Mouse (Mus musculus) G1E (cell line): ENCODE measurements around the gene Tmem209. TPM values are rescaled to one million over a fixed set of nuclear protein-coding genes. Genes with fewer than 3 reads are reported as not detected.

ENCODE experiments used
- ATAC-seq: 2 replicates; pipeline ENCODE4 v1.8.0; 2016; ENCODE audit warnings: mild to moderate bottlenecking; ENCODE audit not compliant: insufficient number of reproducible peaks, poor library complexity, low FRiP score, severe bottlenecking; ENCODE audit errors: extremely low read depth
- DNase-seq: peaks from one replicate; pipeline ENCODE4 v3.0.0; 2012; ENCODE audit warnings: low spot score
- H3K27me3 ChIP-seq: 2 replicates; pipeline ENCODE4 v1.6.1; 2012; ENCODE audit warnings: mild to moderate bottlenecking, low read length, inconsistent platforms; ENCODE audit not compliant: insufficient read depth
- H3K36me3 ChIP-seq: replicated peaks from 2 replicates; pipeline ENCODE3; 2012; ENCODE audit warnings: mild to moderate bottlenecking, inconsistent platforms
- H3K4me1 ChIP-seq: 2 replicates; pipeline ENCODE4 v1.6.1; 2012; ENCODE audit warnings: low read depth, low read length, inconsistent platforms, mixed read lengths; ENCODE audit not compliant: insufficient read depth
- H3K4me3 ChIP-seq: 2 replicates; pipeline ENCODE4 v1.5.1; 2012; ENCODE audit warnings: low read depth, mild to moderate bottlenecking, inconsistent platforms, low read length, moderate library complexity, mixed read lengths
- H3K9me3 ChIP-seq: replicated peaks from 2 replicates; pipeline ENCODE4 v1.6.1; 2012; ENCODE audit warnings: inconsistent platforms
- CTCF ChIP-seq: IDR thresholded peaks from 2 replicates; pipeline ENCODE4 v1.5.1; 2012; ENCODE audit warnings: low read depth, low read length, inconsistent platforms, mixed read lengths
- GATA1 ChIP-seq: IDR thresholded peaks from 2 replicates; pipeline ENCODE4 v1.6.1; 2012; ENCODE audit warnings: borderline replicate concordance, low read length, inconsistent platforms, mixed read lengths
- GATA2 ChIP-seq: IDR thresholded peaks from 2 replicates; pipeline ENCODE4 v1.6.1; 2012; ENCODE audit warnings: low read depth, low read length, inconsistent platforms, borderline replicate concordance
- POLR2AphosphoS5 ChIP-seq: IDR thresholded peaks from 2 replicates; pipeline ENCODE4 v1.6.1; 2012; ENCODE audit warnings: low read depth, low read length, inconsistent platforms; ENCODE audit not compliant: insufficient replicate concordance
- TAL1 ChIP-seq: conservative IDR thresholded peaks from 2 replicates; pipeline ENCODE4 v1.6.1; 2012; ENCODE audit warnings: low read depth, low read length, inconsistent platforms, mixed read lengths
- polyA plus RNA-seq: library from polyadenylated mRNA; stranded (reverse); fragments of >175 nt; gene quantifications from 2 replicates; pipeline ENCODE4 v1.2.3, GENCODE M21; 2012
- total RNA-seq, 2 experiments: library from RNA; stranded (forward) in 1 of 2; stranded (reverse) in 1 of 2; fragments of 200-1000 nt in 1 of 2; fragments of >200 nt in 1 of 2; fragmentation: Nextera tagmentation in 1 of 2; gene quantifications; 2 replicates each; pipeline ENCODE4 v1.2.3; 2014 to 2017

Gene Tmem209
- total RNA-seq (2014; fragmentation: Nextera tagmentation) (120 and 126 TPM in 2 replicates), total RNA-seq (2017) (36.8 and 36.9 TPM in 2 replicates), polyA plus RNA-seq (2.6 and 2.8 TPM in 2 replicates)

- peaks cover 34% of the 10 kb centered on the region for H3K4me1 ChIP-seq
- ATAC-seq (peak; percentile 90), DNase-seq (peak; percentile 90)
- peak within 1 kb of the TSS; percentile 75 for H3K4me3 ChIP-seq
- H3K27me3 ChIP-seq, result peaks cover 2% of the 10 kb centered on the region; the same call in 1 of the 2 replicates
- peaks cover 28% of the 10 kb centered on the region for H3K36me3 ChIP-seq
- TF ChIP-seq GATA1, result no peak
- TF ChIP-seq CTCF, result no peak
- TF ChIP-seq POLR2AphosphoS5, result peak; percentile 65; the same call in 1 of the 2 replicates
- TF ChIP-seq TAL1, result no peak
- no peak for TF ChIP-seq GATA2
- H3K9me3 ChIP-seq, result no peaks in the 10 kb centered on the region
These were observed at the start of gene Tmem209, which contains the start of gene Ssmem1 for GRCm38 (mm10) chr6:30509265-30510239. Gene Tmem209, minus strand, starts transcription at chr6:30509783. Gene Ssmem1, plus strand, starts transcription at chr6:30509849.

GRCm38 (mm10) chr6:30556080-30556479 lies 46.5 kb upstream of the Tmem209 start:
- Histone ChIP-seq H3K4me1 (no peaks in the 10 kb centered on the region), H3K4me3 (no peak overlapping the region), H3K36me3 (no peaks in the 10 kb centered on the region), H3K9me3 (no peaks in the 10 kb centered on the region), H3K27me3 (peaks cover 18% of the 10 kb centered on the region)
- TF ChIP-seq TAL1 (no peak), POLR2AphosphoS5 (no peak), CTCF (no peak), GATA2 (no peak), GATA1 (no peak)
- DNase-seq, result no peak
- ATAC-seq, result no peak

GRCm38 (mm10) chr6:30554621-30555170 lies 45.1 kb upstream of the Tmem209 start:
- no peak for TF ChIP-seq TAL1
- TF ChIP-seq CTCF, result no peak
- TF ChIP-seq GATA2, result no peak
- TF ChIP-seq POLR2AphosphoS5, result no peak
- TF ChIP-seq GATA1, result no peak
- H3K4me1 ChIP-seq, result peaks cover 3% of the 10 kb centered on the region; the same call in 1 of the 2 replicates
- no peaks in the 10 kb centered on the region for H3K36me3 ChIP-seq
- H3K27me3 ChIP-seq, result peaks cover 17% of the 10 kb centered on the region
- DNase-seq (no peak), ATAC-seq (no peak)
- no peaks in the 10 kb centered on the region for H3K9me3 ChIP-seq
- no peak overlapping the region for H3K4me3 ChIP-seq

- no peak for ATAC-seq
- H3K4me3 ChIP-seq, result no peak overlapping the region
- H3K27me3 ChIP-seq, result peaks cover 19% of the 10 kb centered on the region
- no peaks in the 10 kb centered on the region for H3K9me3 ChIP-seq
- DNase-seq, result no peak
- H3K4me1 ChIP-seq, result peaks cover 3% of the 10 kb centered on the region; the same call in 1 of the 2 replicates
- no peaks in the 10 kb centered on the region for H3K36me3 ChIP-seq
- TF ChIP-seq TAL1, result no peak
- TF ChIP-seq GATA1, result no peak
- TF ChIP-seq POLR2AphosphoS5, result no peak
- TF ChIP-seq CTCF, result no peak
- no peak for TF ChIP-seq GATA2
These were observed 44.5 kb upstream of the Tmem209 start for GRCm38 (mm10) chr6:30554092-30554491.

- no peak for ATAC-seq
- Histone ChIP-seq H3K4me1 (peaks cover 3% of the 10 kb centered on the region; the same call in 1 of the 2 replicates), H3K4me3 (no peak overlapping the region), H3K9me3 (no peaks in the 10 kb centered on the region), H3K27me3 (peaks cover 17% of the 10 kb centered on the region), H3K36me3 (no peaks in the 10 kb centered on the region)
- TF ChIP-seq GATA1 (no peak), CTCF (no peak), POLR2AphosphoS5 (no peak), GATA2 (no peak), TAL1 (no peak)
- DNase-seq, result no peak
These were observed 43.9 kb upstream of the Tmem209 start for GRCm38 (mm10) chr6:30553381-30554010.

GRCm38 (mm10) chr6:30552628-30553027 lies 43.0 kb upstream of the Tmem209 start:
- peaks cover 17% of the 10 kb centered on the region for H3K27me3 ChIP-seq
- no peaks in the 10 kb centered on the region for H3K36me3 ChIP-seq
- no peak for TF ChIP-seq CTCF
- TF ChIP-seq GATA2, result no peak
- no peak for TF ChIP-seq GATA1
- TF ChIP-seq POLR2AphosphoS5, result no peak
- TF ChIP-seq TAL1, result no peak
- H3K9me3 ChIP-seq, result no peaks in the 10 kb centered on the region
- DNase-seq, result no peak
- peaks cover 3% of the 10 kb centered on the region; the same call in 1 of the 2 replicates for H3K4me1 ChIP-seq
- no peak overlapping the region for H3K4me3 ChIP-seq
- no peak for ATAC-seq
